Mouse (Mus musculus) naive thymus-derived CD4-positive, alpha-beta T cell, adult 2 months (primary cell): ENCODE data around the gene Sdhaf2.

ENCODE experiments used
- DNase-seq: peaks from one replicate; pipeline ENCODE4 v3.0.0-alpha.2; 2011; ENCODE audit warnings: low read depth

Sdhaf2 gene

DNA sequence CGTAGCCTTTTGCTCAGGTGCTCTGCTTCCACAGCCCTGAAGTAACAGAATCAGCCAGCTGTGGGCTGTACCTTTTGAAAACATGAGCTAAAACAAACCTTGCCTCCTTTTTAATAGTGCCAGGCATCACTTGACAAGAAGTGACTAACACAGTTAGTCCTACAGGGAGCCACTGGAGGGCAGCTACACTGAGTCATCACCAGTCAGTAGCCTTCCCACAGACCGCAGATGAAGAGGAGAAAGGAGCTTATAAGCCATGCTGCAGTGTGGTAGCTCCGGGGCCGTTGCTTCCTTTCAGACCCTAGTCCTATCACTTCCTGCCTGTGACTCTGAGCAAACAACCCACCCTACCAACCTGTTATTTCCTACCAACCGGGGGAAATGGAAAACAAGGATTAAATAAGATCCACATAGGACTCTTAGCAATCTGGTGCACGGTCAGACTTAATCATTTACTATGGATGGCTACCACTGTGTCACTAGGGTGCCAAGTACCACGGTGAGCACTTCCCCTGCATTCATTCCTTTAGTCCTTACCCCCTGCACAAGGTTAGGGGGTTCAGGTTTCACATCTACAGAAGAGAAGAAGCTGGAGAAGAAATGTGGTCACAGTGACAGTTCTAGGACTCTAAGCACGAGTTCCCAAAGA is 28.3 kb downstream of the Sdhaf2 start:
- DNase-seq: no peak

DNA sequence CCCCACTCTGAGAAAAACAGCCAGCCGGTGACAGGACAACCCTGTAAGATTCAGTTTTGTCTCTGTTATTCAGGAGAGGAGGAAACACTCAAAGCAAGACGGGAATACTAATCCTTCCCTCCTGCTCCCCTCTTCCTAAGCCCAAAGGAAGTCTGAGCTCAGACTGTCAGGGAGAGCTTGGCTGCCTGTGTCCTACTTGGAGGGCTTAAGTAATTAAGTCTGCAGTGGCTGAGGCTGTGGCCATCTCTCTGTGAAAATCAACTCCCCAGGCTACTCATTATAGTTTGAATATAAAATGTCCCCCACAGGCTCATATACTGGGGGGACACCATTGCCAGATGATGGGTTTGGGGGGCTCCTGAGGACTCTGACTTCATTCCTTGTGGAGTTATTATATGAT is 29.0 kb downstream of the Sdhaf2 start:
- DNase-seq: no peak

GRCm38 (mm10) chr19:10495670-10496069 is 30.3 kb downstream of the Sdhaf2 start:
- no peak for DNase-seq

GRCm38 (mm10) chr19:10486264-10486738 is 39.6 kb downstream of the Sdhaf2 start:
- DNase-seq: peak; percentile 62

- no peak for DNase-seq
Observed at GRCm38 (mm10) chr19:10482703-10483102, 43.2 kb downstream of the Sdhaf2 start, which contains the start of gene Ppp1r32. Ppp1r32 (minus strand) TSS chr19:10482928.

GRCm38 (mm10) chr19:10479541-10479940 is 46.4 kb downstream of the Sdhaf2 start:
- no peak for DNase-seq

DNA sequence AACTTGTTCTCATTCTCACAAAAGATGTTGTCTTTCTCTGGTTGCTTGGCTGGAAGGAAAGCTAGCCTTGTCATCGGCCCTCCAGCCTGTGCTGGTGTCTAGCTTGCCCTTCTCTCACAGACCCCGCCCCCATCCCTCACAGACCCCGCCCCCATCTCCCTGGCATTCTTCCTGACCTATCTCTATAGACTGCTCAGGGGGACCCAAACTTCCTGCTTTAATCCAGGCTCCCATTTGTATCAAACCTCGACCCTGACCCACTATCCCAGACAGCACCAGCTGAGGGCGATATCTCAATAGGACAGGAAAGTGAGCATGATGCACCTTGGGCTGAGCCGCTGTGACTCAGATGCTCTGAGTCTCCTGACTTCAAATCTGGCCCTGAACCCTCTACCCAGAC is 52.2 kb downstream of the Sdhaf2 start:
- DNase-seq: no peak

GRCm38 (mm10) chr19:10472958-10473357 is 53.0 kb downstream of the Sdhaf2 start:
- no peak for DNase-seq

DNA sequence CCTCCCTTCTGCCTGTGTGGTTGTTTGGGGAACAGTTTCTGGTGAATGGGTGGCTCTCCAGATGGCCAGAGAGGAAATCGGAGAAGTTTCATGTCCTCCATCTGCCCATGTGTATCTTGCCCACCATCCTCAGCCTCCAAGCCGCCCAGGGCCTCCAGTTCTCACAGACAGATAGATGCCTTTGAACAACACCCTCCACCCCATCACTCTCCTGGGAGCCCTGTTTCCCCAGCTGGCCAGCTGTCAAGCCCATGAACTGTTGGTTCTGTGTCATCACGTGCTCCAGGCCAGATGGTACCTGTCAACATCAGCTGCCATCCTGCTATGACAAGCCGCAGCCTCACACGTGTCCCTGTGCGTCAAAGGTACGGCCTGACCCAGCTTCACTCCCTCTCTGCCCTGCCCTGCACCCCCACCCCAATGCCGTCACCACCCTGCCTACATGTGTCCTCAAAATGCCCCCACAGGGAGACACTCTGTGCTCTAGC is 56.7 kb downstream of the Sdhaf2 start:
- no peak for DNase-seq

GRCm38 (mm10) chr19:10464427-10464826 is 61.5 kb downstream of the Sdhaf2 start:
- no peak for DNase-seq

DNA sequence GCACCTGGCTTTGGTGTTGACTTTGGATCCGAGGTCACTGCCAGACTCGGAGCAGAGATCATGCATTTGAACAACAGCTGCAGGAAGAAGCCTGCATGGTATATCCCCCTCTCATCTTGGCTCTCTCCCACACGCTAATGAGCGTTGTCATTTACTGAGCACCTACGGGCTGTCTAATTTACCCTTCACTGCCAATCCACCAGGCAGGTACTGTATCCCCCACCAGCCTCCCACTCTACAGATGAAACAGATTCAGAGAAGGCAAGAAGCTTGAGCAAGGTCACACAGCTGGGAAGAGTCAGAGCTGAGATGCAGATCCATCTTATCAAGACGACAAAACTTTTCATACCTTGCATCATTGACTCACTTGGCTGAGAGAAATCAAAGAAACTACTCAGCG is 64.4 kb downstream of the Sdhaf2 start:
- no peak for DNase-seq

- DNase-seq: no peak
Observed at GRCm38 (mm10) chr19:10459907-10460306, 66.0 kb downstream of the Sdhaf2 start.

DNA sequence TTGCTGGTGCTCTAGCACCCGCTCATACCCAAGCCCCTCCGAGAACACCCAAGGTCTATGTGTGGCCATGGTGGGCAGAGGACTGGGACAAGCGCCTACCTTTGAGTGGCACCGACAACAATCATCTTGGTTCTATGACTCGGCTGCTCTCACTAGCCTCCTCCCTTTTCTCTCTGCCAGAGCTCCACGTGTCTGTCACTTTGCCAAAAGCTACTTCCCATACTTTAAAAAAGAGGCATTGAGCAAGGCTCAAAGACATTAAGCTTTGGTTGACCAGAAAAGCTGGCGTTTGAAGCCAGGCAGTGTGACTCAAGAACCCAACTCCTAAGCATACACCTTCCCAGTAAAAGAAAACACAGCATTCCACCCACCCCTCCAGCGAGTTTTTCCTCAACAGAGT is 67.8 kb downstream of the Sdhaf2 start:
- no peak for DNase-seq

- DNase-seq: no peak
Observed at GRCm38 (mm10) chr19:10457484-10457800, 68.5 kb downstream of the Sdhaf2 start.

- DNase-seq: peak; percentile 21
Observed at GRCm38 (mm10) chr19:10456752-10457483, 69.0 kb downstream of the Sdhaf2 start, which contains the start of gene Lrrc10b. Lrrc10b (minus strand) TSS chr19:10457473.

DNA sequence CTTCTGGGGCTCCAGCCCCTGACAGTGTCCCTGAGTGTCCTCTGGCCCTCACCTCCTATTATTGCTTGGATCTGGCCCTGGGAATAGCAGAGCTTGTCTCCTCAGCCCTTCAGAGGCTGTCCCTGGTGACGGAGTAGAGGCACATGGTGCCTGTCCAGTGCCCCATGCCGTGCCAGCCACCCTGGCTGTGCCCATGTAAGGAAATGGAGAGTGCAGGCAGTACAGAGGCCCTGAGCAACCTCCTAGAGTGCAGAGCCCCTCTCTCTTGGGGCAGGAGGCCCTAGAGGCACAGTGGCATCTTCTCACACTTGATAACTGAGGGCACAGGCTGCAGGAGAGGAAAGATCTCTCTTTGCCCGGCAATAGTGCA is 70.5 kb downstream of the Sdhaf2 start:
- no peak for DNase-seq

DNA sequence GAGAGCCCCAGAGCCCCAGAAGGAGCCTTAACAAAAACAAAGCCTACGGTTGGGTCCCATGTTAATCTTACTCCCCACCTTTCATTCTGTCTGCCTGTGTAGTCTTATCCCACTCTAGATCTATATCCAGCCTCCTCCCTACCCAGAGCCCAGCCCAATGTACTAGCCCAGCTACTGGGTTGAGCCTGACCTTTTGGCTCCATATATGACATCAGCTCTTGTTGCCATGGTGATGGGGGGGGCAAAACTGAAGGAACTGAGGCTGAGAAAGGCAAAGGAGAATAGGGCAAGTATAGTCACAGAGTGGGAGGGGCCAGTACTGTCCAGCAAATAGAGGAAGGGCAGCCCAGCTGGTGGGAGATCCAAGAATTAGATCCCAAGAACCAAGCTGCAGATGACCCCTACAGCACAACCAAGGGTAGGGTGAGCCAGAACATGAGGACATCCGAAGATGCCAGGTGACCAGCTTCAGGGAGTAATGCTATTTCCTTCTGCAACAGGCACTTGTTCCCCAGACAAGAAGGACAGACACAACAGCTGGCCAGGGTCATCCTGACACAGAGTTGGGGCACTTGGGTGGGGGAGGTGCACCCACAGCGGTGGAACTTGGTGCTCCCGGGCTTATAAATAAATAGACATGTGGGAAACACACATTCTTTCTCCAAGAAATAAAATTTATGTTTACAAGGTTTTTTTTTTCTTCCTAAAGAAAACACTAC is 71.1 kb downstream of the Sdhaf2 start:
- DNase-seq: no peak
